Mouse (Mus musculus) thymus, postnatal 4 days (tissue): ENCODE results near the gene Mxd1.

Experiments
- DNase-seq: peaks from one replicate; pipeline ENCODE4 v3.0.0; 2021

The Mxd1 gene

GRCm38 (mm10) chr6:86598742-86599193 is 70.2 kb downstream of the Mxd1 start:
- DNase-seq: no peak
